In the genomic region with DNA sequence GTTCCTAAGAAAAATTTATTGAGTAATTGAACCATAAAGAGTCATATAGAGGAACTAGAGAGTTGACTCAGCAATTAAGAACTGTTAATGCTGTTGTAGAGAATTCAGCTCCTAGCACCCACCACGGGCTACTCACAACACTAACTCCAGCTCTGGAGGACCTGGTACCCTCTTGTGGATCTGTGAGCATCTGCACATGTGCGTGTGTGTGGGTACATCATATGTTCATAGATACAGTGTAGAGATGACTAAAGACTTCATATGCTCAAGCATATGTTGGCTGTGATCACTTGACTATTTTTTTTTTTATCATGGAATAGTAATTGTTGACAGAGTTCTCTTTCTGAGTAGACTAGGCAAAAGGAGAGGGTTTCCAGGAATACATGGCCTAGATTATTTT, we compare ENCODE assay signal across 15 mouse cellular contexts.
"Had no signal": no experiment of that assay in that cellular context is flagged by ENCODE, and none has a peak within 500 bp of the region (broad histone marks: within the 10 kb centered on the region; RNA-seq: fewer than 3 reads in every experiment).

No protein-coding gene starts in this region.

- DNase-seq: lung, adult 18-20 months; lung, embryonic 14.5 days; lung, postnatal 10 days; lung, postnatal 4 days; right cerebral cortex, postnatal 14 days; thymus, adult 2 months; thymus, postnatal 25 days; thymus, postnatal 4 days had no signal

- H3K9ac ChIP-seq: lung, embryonic 14.5 days; midbrain, embryonic 13.5 days; neural tube, embryonic 12.5 days; stomach, embryonic 15.5 days had no signal

- H3K4me3 ChIP-seq: megakaryocyte, embryonic 14.5 days; midbrain, embryonic 13.5 days; neural tube, embryonic 12.5 days; stomach, embryonic 15.5 days had no signal

- H3K9me3 ChIP-seq: megakaryocyte, embryonic 14.5 days; midbrain, embryonic 13.5 days; neural tube, embryonic 12.5 days; stomach, embryonic 15.5 days had no signal

- H3K27me3 ChIP-seq: megakaryocyte, embryonic 14.5 days; midbrain, embryonic 13.5 days; neural tube, embryonic 12.5 days; stomach, embryonic 15.5 days had no signal

- ATAC-seq: midbrain, embryonic 13.5 days; midbrain, embryonic 16.5 days had no signal

- H3K4me1 ChIP-seq: megakaryocyte, embryonic 14.5 days; midbrain, embryonic 13.5 days; neural tube, embryonic 12.5 days; stomach, embryonic 15.5 days had no signal

- H3K4me2 ChIP-seq: lung, embryonic 14.5 days; midbrain, embryonic 11.5 days; midbrain, embryonic 13.5 days; neural tube, embryonic 12.5 days; stomach, embryonic 15.5 days had no signal

- H3K27ac ChIP-seq: midbrain, embryonic 13.5 days; neural tube, embryonic 12.5 days; stomach, embryonic 15.5 days; stomach, postnatal 0 days had no signal
